Mouse (Mus musculus): ENCODE measurements around the gene Olfr275. TPM values are rescaled to one million over a fixed set of nuclear protein-coding genes. Genes with fewer than 3 reads are reported as not detected.

The Olfr275 gene
- not detected for polyA plus RNA-seq (2014; fragmentation: Illumina TruSeq; extraction: RNeasy Lipid Tissue Mini Kit (QIAGEN cat#74804); ENCODE audit: low read depth, low replicate concordance)

GRCm38 (mm10) chr4:52814304-52814703, at the start of gene Olfr275:
Olfr275 (plus strand) TSS chr4:52814604.

GRCm38 (mm10) chr4:52859136-52859535, 44.7 kb downstream of the Olfr275 start, which contains the start of gene Olfr273:
Olfr273 (minus strand) TSS chr4:52859236.

Other genes with a start within 250 kb of the Olfr275 start
- gene Toporsl, start 218.3 kb upstream of the Olfr275 start, polyA plus RNA-seq (2014; fragmentation: Illumina TruSeq; extraction: RNeasy Lipid Tissue Mini Kit (QIAGEN cat#74804); ENCODE audit: low read depth, low replicate concordance), result not detected
- not detected for gene Olfr273, start 44.6 kb downstream of the Olfr275 start, polyA plus RNA-seq (2014; fragmentation: Illumina TruSeq; extraction: RNeasy Lipid Tissue Mini Kit (QIAGEN cat#74804); ENCODE audit: low read depth, low replicate concordance)
- gene Olfr272, start 104.6 kb downstream of the Olfr275 start, polyA plus RNA-seq (2014; fragmentation: Illumina TruSeq; extraction: RNeasy Lipid Tissue Mini Kit (QIAGEN cat#74804); ENCODE audit: low read depth, low replicate concordance), result not detected
- gene Olfr270, start 149.9 kb downstream of the Olfr275 start, polyA plus RNA-seq (2014; fragmentation: Illumina TruSeq; extraction: RNeasy Lipid Tissue Mini Kit (QIAGEN cat#74804); ENCODE audit: low read depth, low replicate concordance), result not detected
- gene Nipsnap3a, start 174.7 kb downstream of the Olfr275 start, polyA plus RNA-seq (2014; fragmentation: Illumina TruSeq; extraction: RNeasy Lipid Tissue Mini Kit (QIAGEN cat#74804); ENCODE audit: low read depth, low replicate concordance), result not detected
- 86.5 TPM for gene Nipsnap3b, start 197.3 kb downstream of the Olfr275 start, polyA plus RNA-seq (2014; fragmentation: Illumina TruSeq; extraction: RNeasy Lipid Tissue Mini Kit (QIAGEN cat#74804); ENCODE audit: low read depth, low replicate concordance)

Data from liver, adult 10 weeks (tissue).